Mouse (Mus musculus) heart, embryonic 12.5 days (tissue): ENCODE results near the gene Ptgis. TPM values are rescaled to one million over a fixed set of nuclear protein-coding genes. Genes with fewer than 3 reads are reported as not detected.

ENCODE experiments used
- ATAC-seq: fragments of 200-750 bp; cut with Nextera tagmentation; 2 replicates; pipeline ENCODE4 v1.8.0; 2017; ENCODE audit warnings: moderate TSS enrichment, moderate library complexity; ENCODE audit not compliant: insufficient number of reproducible peaks, low FRiP score
- H3K27ac ChIP-seq: fragments of 300-500 bp; sonication (generic); 2 replicates; pipeline ENCODE4 v1.5.1; 2016; ENCODE audit warnings: mild to moderate bottlenecking, moderate library complexity; ENCODE audit not compliant: poor library complexity, severe bottlenecking
- H3K27me3 ChIP-seq: fragments of 300-500 bp; sonication (generic); replicated peaks from 2 replicates; pipeline ENCODE4 v1.6.1; 2016; ENCODE audit warnings: mild to moderate bottlenecking, moderate library complexity
- H3K36me3 ChIP-seq: fragments of 300-500 bp; sonication (generic); 2 replicates; pipeline ENCODE4 v1.6.1; 2016; ENCODE audit warnings: mild to moderate bottlenecking, moderate library complexity
- H3K4me1 ChIP-seq: fragments of 300-500 bp; sonication (generic); replicated peaks from 2 replicates; pipeline ENCODE4 v1.6.1; 2016; ENCODE audit warnings: mild to moderate bottlenecking
- H3K4me2 ChIP-seq: fragments of 300-500 bp; sonication (generic); 2 replicates; pipeline ENCODE4 v1.6.1; 2016; ENCODE audit warnings: mild to moderate bottlenecking, moderate library complexity
- H3K4me3 ChIP-seq: fragments of 300-500 bp; sonication (generic); 2 replicates; pipeline ENCODE4 v1.5.1; 2016; ENCODE audit warnings: mild to moderate bottlenecking
- H3K9ac ChIP-seq: fragments of 300-500 bp; sonication (generic); 2 replicates; pipeline ENCODE4 v1.6.1; 2016; ENCODE audit warnings: mild to moderate bottlenecking, moderate library complexity
- H3K9me3 ChIP-seq: fragments of 300-500 bp; sonication (generic); replicated peaks from 2 replicates; pipeline ENCODE4 v1.6.1; 2016; ENCODE audit warnings: mild to moderate bottlenecking, moderate library complexity
- WGBS: fragments of 180-500 bp; shearing (Covaris S2); methylation state at CpG from one replicate; pipeline ENCODE4 v1.1.7; 2016; 5-methylcytosine and 5-hydroxymethylcytosine counted together
- polyA plus RNA-seq: library from polyadenylated mRNA; unstranded; fragments of >200 nt; fragmentation: Nextera tagmentation; extraction: Ambion mirVana; gene quantifications from 2 replicates; pipeline ENCODE4 v1.2.1, GENCODE M21; 2016

The Ptgis gene
- polyA plus RNA-seq, 1 experiment from 2014 or later, result 22.9 TPM

DNA sequence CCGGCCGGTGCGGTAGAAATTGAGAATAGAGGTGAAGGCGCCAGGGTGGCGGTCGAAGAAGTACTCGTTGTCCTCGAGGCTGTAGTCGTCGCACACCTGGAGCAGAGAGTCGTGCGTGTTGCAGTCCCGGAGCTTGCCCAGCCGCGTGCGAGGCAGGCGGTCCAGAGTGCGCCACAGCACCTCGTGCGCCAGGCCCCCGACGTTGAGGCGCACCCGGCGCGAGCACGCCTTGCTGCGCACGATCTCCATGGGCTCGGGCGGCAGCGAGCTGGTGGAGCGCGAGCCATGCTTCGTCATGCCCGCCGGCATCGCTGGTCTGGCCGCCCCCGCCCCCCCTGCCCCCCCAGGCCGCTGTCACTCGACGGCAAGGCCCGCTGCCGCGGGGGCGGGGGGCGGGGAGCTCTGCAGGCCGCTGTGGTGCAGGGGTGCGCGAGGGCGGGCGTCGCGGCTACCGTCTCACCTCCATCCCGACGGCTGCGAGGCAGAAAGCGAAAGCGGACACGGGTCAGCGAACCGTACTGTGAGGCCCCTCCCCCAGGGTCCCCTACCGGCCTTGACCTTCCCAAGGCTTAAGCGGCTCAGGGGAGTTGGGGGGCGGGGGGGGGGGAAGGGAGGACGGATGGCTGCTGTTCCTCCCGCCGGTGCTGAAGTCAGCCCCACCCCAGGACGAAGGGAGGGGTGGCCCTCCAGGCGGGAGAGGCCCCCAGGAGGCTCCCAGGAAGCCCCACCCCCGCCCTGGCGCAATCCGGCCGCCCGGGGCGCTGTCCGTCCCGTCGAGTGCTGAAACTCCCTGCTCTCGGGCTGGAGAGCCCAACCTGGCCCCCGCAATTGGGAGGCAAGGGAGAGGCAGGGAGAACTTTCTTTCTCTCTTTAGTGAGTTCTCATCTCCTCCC, 51.8 kb downstream of the Ptgis start:
- H3K27me3 ChIP-seq, result peaks cover 76% of the 10 kb centered on the region
- H3K9me3 ChIP-seq, result no peaks in the 10 kb centered on the region
- peak; percentile 46 for ATAC-seq
- peaks cover 14% of the 10 kb centered on the region for H3K4me1 ChIP-seq
- H3K4me3 ChIP-seq, result peak overlapping the region; percentile 58
- H3K4me2 ChIP-seq, result peak overlapping the region; percentile 90
- no peak overlapping the region for H3K27ac ChIP-seq
- H3K9ac ChIP-seq, result peak overlapping the region; percentile 23; the same call in 1 of the 2 replicates
- H3K36me3 ChIP-seq, result no peaks in the 10 kb centered on the region
- 12% methylated on average over 76 of the region's 83 CpGs for WGBS

GRCm38 (mm10) chr2:167187119-167187518, 53.3 kb downstream of the Ptgis start:
- Histone ChIP-seq H3K9ac (no peak overlapping the region), H3K4me1 (peaks cover 14% of the 10 kb centered on the region), H3K4me2 (no peak overlapping the region), H3K36me3 (no peaks in the 10 kb centered on the region), H3K4me3 (no peak overlapping the region), H3K27me3 (peaks cover 76% of the 10 kb centered on the region), H3K27ac (no peak overlapping the region), H3K9me3 (no peaks in the 10 kb centered on the region)
- ATAC-seq, result no peak
- WGBS, result 80% methylated on average over 5 of the region's 5 CpGs

GRCm38 (mm10) chr2:167186544-167186943, 53.9 kb downstream of the Ptgis start:
- Histone ChIP-seq H3K4me3 (no peak overlapping the region), H3K4me2 (no peak overlapping the region), H3K27ac (no peak overlapping the region), H3K9ac (no peak overlapping the region), H3K4me1 (peaks cover 14% of the 10 kb centered on the region), H3K27me3 (peaks cover 71% of the 10 kb centered on the region), H3K9me3 (no peaks in the 10 kb centered on the region), H3K36me3 (no peaks in the 10 kb centered on the region)
- ATAC-seq, result no peak
- 50% methylated on average over 10 of the region's 10 CpGs for WGBS

DNA sequence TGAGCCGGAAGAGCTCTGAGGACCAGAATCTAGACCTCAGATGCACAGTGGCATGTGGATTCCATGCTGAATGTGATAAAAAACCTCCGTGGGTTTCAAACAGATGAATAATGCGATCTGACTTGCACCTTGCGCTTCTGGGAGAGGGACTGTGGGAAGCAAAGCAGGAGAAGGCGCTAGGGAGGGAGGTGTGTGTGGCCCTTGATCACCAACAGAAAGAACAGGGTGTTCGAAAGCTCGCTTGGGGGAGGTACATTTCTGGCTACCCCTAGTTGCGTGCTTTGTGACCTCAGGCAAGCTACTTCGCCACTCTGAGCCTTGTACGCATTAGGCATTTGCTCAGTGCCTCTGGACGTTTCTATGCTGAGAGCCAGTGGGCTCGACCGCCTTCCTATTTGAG, 54.4 kb downstream of the Ptgis start:
- ATAC-seq, result no peak
- H3K27ac ChIP-seq, result no peak overlapping the region
- WGBS, result 58% methylated on average over 13 of the region's 13 CpGs
- no peak overlapping the region for H3K9ac ChIP-seq
- H3K4me2 ChIP-seq, result no peak overlapping the region
- H3K4me1 ChIP-seq, result peaks cover 14% of the 10 kb centered on the region
- no peak overlapping the region for H3K4me3 ChIP-seq
- H3K36me3 ChIP-seq, result no peaks in the 10 kb centered on the region
- H3K27me3 ChIP-seq, result peaks cover 66% of the 10 kb centered on the region
- H3K9me3 ChIP-seq, result no peaks in the 10 kb centered on the region

- 67% methylated on average over 2 of the region's 2 CpGs for WGBS
- no peak overlapping the region for H3K9ac ChIP-seq
- no peak for ATAC-seq
- no peak overlapping the region for H3K27ac ChIP-seq
- H3K4me2 ChIP-seq, result no peak overlapping the region
- H3K9me3 ChIP-seq, result no peaks in the 10 kb centered on the region
- H3K4me1 ChIP-seq, result peaks cover 14% of the 10 kb centered on the region
- no peaks in the 10 kb centered on the region for H3K36me3 ChIP-seq
- peaks cover 60% of the 10 kb centered on the region for H3K27me3 ChIP-seq
- no peak overlapping the region for H3K4me3 ChIP-seq
Observed at GRCm38 (mm10) chr2:167185432-167185831, 55.0 kb downstream of the Ptgis start.

DNA sequence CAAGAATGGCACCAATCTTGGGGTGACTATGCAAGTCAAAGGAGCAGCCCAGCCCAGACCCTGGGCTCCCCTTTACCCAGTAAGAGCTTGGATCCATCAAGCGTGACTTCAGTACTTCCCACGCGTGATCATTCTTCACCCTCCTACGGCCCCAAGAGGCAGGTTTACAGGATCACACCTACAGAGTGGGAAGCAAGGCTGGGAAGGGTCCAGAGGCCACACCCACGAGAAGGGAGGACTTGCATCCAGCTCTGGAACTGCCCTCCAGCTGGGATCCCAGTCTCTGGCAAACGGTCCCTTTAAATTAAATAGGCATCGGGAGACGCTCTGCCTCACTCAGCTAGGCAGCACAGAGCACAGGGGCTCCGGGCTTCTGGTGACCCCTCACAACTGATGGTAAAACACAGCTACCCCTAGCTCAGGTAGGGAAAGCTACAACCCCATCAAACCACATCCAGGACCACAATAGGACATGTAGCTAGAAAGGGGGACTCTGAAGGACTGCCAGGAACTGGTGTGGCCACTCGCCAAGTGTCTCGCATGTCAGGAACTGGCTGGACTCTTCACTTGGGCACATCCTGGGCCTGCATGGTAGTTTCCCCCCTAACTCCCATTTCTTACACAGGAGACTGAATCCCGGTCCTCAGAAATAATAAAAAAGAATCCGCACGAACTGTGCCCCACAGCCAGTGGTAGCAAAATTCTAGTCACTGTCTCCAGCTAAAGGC, 58.6 kb downstream of the Ptgis start:
- 77% methylated on average over 14 of the region's 14 CpGs for WGBS
- H3K4me2 ChIP-seq, result no peak overlapping the region
- H3K4me1 ChIP-seq, result no peaks in the 10 kb centered on the region
- no peak overlapping the region for H3K4me3 ChIP-seq
- H3K27me3 ChIP-seq, result peaks cover 36% of the 10 kb centered on the region
- H3K27ac ChIP-seq, result no peak overlapping the region
- H3K36me3 ChIP-seq, result no peaks in the 10 kb centered on the region
- H3K9me3 ChIP-seq, result no peaks in the 10 kb centered on the region
- no peak for ATAC-seq
- H3K9ac ChIP-seq, result no peak overlapping the region

- H3K9me3 ChIP-seq, result no peaks in the 10 kb centered on the region
Observed at GRCm38 (mm10) chr2:167181096-167181495, 59.3 kb downstream of the Ptgis start.

DNA sequence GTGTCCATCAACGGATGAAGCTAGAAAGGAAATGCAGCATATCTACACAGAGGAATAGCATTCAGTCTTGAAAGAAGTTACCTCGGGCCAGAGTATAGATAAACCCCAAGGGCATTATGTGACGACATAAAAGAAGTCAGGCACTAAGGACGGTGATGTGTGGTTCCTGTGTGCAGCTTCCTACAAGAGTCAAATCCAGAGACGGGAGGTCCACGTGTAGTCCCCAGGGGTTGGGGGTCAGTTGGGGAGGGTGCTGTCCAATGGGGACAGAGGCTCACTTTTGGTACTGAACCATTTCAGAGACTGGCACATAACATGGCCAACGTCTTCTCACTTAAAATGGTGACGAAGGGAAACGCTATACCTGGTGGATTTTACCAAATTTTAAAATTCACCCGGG, 61.1 kb downstream of the Ptgis start:
- 75% methylated on average over 10 of the region's 10 CpGs for WGBS
- Histone ChIP-seq H3K4me3 (no peak overlapping the region), H3K27me3 (0 out of 2 replicates have a peak, but pooled peaks cover 15% of the 10 kb centered on the region), H3K36me3 (no peaks in the 10 kb centered on the region), H3K9me3 (no peaks in the 10 kb centered on the region), H3K4me2 (no peak overlapping the region), H3K4me1 (no peaks in the 10 kb centered on the region), H3K9ac (no peak overlapping the region), H3K27ac (no peak overlapping the region)
- ATAC-seq, result no peak

More at GRCm38 (mm10) chr2:167181096-167181495, 59.3 kb downstream of the Ptgis start:
- no peak overlapping the region for H3K27ac ChIP-seq
- H3K4me1 ChIP-seq, result no peaks in the 10 kb centered on the region
- peaks cover 33% of the 10 kb centered on the region for H3K27me3 ChIP-seq
- H3K4me3 ChIP-seq, result no peak overlapping the region
- no peak overlapping the region for H3K4me2 ChIP-seq
- H3K9ac ChIP-seq, result no peak overlapping the region
- WGBS, result 75% methylated on average over 8 of the region's 8 CpGs
- H3K36me3 ChIP-seq, result no peaks in the 10 kb centered on the region
- ATAC-seq, result no peak

GRCm38 (mm10) chr2:167177231-167177641, 63.2 kb downstream of the Ptgis start:
- Histone ChIP-seq H3K4me1 (no peaks in the 10 kb centered on the region), H3K36me3 (no peaks in the 10 kb centered on the region), H3K9me3 (peaks cover 6% of the 10 kb centered on the region; the same call in 1 of the 2 replicates), H3K4me3 (no peak overlapping the region), H3K27ac (no peak overlapping the region), H3K27me3 (0 out of 2 replicates have a peak, but pooled peaks cover 12% of the 10 kb centered on the region), H3K9ac (no peak overlapping the region), H3K4me2 (no peak overlapping the region)
- no peak for ATAC-seq
- 58% methylated on average over 10 of the region's 10 CpGs for WGBS

- H3K4me1 ChIP-seq, result no peaks in the 10 kb centered on the region; the same call in 1 of the 2 replicates
- ATAC-seq, result no peak
- H3K9ac ChIP-seq, result no peak overlapping the region
- no peaks in the 10 kb centered on the region for H3K36me3 ChIP-seq
- peaks cover 6% of the 10 kb centered on the region; the same call in 1 of the 2 replicates for H3K9me3 ChIP-seq
- no peak overlapping the region for H3K4me2 ChIP-seq
- no peak overlapping the region for H3K4me3 ChIP-seq
- WGBS, result 80% methylated on average over 6 of the region's 6 CpGs
- no peak overlapping the region for H3K27ac ChIP-seq
- 0 out of 2 replicates have a peak, but pooled peaks cover 12% of the 10 kb centered on the region for H3K27me3 ChIP-seq
Observed at GRCm38 (mm10) chr2:167175284-167175683, 65.1 kb downstream of the Ptgis start.
